Comparison of ENCODE assay signal across 17 mouse cellular contexts in genomic region chr4:99985631-99986030, GRCm38 (mm10).
"Had no signal": no experiment of that assay in that cellular context is flagged by ENCODE, and none has a peak within 500 bp of the region (broad histone marks: within the 10 kb centered on the region; RNA-seq: fewer than 3 reads in every experiment).

No protein-coding gene starts in this region.

- DNase-seq: kidney, adult 8-10 months; kidney, postnatal 4 days; liver; liver, embryonic 13.5 days; liver, postnatal 0 days; lung, postnatal 14 days; right cerebral cortex, postnatal 4 days; spleen, adult 18-20 months; thymus, adult 18-20 months; thymus, postnatal 25 days had no signal

- H3K27me3 ChIP-seq: limb, embryonic 12.5 days; liver, embryonic 13.5 days; lung, embryonic 15.5 days; megakaryocyte, embryonic 14.5 days; midbrain, embryonic 12.5 days had no signal

- H3K36me3 ChIP-seq: lung, embryonic 15.5 days; midbrain, embryonic 12.5 days had no signal

- H3K4me3 ChIP-seq: left cerebral cortex, adult 2 months; limb, embryonic 12.5 days; liver, embryonic 13.5 days; lung, embryonic 15.5 days; megakaryocyte, embryonic 14.5 days; midbrain, embryonic 12.5 days had no signal

- H3K27ac ChIP-seq: kidney, postnatal 0 days; left cerebral cortex, adult 2 months; limb, embryonic 12.5 days; liver, embryonic 13.5 days; lung, embryonic 15.5 days; macrophage; midbrain, embryonic 12.5 days had no signal

- H3K9me3 ChIP-seq: limb, embryonic 12.5 days; liver, embryonic 13.5 days; lung, embryonic 15.5 days; megakaryocyte, embryonic 14.5 days; midbrain, embryonic 12.5 days had no signal

- H3K4me1 ChIP-seq: limb, embryonic 12.5 days; liver, embryonic 13.5 days; lung, embryonic 15.5 days; midbrain, embryonic 12.5 days had no signal
